Mouse (Mus musculus) ES-E14 (cell line): ENCODE measurements at regions not wholly inside any gene's neighbourhood (a gene's known extent, or its start where the extent isn't known, plus 50 kb on each side); places are given as distances from the start of the nearest gene placed in this dataset.

Experiments used
- CHD2 ChIP-seq: IDR thresholded peaks from 2 replicates; pipeline ENCODE4 v1.6.1; 2014; ENCODE audit warnings: mild to moderate bottlenecking, low read depth, low read length, inconsistent platforms
- HCFC1 ChIP-seq: IDR thresholded peaks from 2 replicates; pipeline ENCODE4 v1.6.1; 2012; ENCODE audit warnings: low read length, inconsistent platforms, borderline replicate concordance; ENCODE audit not compliant: insufficient read depth
- MAFK ChIP-seq: IDR thresholded peaks from 2 replicates; pipeline ENCODE4 v1.6.1; 2014; ENCODE audit warnings: mild to moderate bottlenecking, low read depth, low read length, inconsistent platforms; ENCODE audit not compliant: insufficient read depth
- ZC3H11A ChIP-seq: IDR thresholded peaks from 2 replicates; pipeline ENCODE4 v1.6.1; 2012; ENCODE audit warnings: low read depth, mild to moderate bottlenecking, inconsistent platforms, low read length, borderline replicate concordance
- ZNF384 ChIP-seq: IDR thresholded peaks from 2 replicates; pipeline ENCODE4 v1.6.1; 2012; ENCODE audit warnings: low read depth, low read length, inconsistent platforms

DNA sequence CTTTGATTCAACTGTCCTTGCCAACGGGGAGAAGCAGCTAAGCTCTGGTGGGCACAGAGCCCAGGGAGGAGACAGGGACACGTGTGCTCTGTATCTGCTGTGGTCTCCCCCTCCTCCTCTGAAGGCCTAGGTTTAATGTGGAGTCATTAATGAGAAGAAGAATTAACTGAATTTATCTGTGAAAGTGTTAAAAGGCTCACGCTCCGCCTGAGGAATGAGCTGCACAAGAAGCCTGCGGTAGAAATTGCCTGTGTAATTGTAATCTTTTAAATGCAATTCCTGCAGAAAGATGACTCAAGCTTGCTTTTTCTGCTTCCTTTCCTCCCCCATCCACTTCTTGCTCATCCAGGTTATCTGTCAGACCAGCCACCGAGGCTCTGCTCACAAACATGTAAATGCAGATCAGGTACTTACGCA is 72.7 kb downstream of the Il9r start:
- TF ChIP-seq ZC3H11A (no peak), CHD2 (no peak), ZNF384 (no peak), HCFC1 (no peak), MAFK (no peak)
